Mouse (Mus musculus) T-helper 2 cell (primary cell): Measurements from ENCODE around the gene Psmd2.
"Not testable (repeated sequence)": the region's sequence is repeated elsewhere in the genome, so short reads cannot be mapped to it uniquely, and the experiment has no call there.

Experiments used
- in situ Hi-C: fragments of 300-600 bp; cut with MboI, MseI; formaldehyde crosslinking; loops from one replicate; pipeline ENCODE4 v1.15.1; 2025; ENCODE audit warnings: high pct_unique_total_duplicates

The Psmd2 gene

DNA sequence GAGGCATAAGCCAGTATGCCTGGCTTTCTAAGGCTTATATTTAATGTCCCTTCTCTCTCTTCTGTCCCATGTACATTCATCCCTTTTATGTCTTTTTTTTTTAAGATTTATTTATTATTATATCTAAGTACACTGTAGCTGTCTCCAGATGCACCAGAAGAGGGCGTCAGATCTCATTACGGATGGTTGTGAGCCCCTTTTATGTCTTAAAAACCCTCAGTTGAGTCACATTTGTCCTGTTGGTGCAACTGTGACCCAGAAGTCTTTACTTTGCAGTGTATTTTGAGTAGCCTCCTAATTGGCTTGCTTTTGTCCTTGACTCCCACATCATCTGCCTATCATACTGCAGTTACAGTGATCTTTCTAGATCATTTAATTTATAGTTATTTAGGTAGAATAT is 1.9 kb downstream of the Psmd2 start:
- in situ Hi-C loops, result no loop called here

DNA sequence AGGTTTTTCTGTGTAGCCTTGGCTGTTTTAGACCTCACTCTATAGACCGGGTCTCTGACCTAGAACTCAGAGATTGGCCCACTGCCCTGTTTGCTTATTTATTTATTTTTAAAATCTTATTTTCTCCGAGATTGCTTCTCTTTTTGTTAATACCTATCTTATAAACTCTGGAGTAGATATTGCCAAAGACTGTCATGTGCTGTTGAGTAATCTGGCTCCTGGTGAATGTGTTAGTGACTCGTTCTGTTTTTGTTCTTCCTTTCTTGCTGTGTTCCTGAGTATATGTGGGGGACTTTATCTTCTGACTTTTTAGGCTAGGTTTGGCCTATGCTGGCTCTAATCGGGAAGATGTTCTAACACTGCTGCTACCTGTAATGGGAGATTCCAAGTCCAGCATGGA is 6.2 kb downstream of the Psmd2 start:
- in situ Hi-C loops, result no loop called here

DNA sequence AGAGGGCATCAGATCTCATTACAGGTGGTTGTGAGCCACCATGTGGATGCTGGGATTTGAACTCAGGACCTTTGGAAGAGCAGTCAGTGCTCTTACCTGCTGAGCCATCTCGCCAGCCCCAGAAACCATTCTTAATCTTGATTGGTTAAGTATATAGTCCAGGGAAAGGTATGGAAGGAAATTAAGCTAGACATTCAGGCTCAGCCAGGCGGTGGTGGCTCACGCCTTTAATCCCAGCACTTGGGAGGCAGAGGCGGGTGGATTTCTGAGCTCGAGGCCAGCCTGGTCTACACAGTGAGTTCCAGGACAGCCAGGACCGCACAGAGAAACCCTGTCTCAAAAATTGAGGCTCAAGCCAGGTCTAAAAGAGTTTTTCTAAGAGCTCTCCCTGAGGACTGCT is 16.6 kb downstream of the Psmd2 start, which contains the start of gene Eif4g1:
Gene Eif4g1 (plus strand): TSS at position 301 of the 400 bp plus-strand sequence.
- in situ Hi-C loops, result not testable (repeated sequence)

DNA sequence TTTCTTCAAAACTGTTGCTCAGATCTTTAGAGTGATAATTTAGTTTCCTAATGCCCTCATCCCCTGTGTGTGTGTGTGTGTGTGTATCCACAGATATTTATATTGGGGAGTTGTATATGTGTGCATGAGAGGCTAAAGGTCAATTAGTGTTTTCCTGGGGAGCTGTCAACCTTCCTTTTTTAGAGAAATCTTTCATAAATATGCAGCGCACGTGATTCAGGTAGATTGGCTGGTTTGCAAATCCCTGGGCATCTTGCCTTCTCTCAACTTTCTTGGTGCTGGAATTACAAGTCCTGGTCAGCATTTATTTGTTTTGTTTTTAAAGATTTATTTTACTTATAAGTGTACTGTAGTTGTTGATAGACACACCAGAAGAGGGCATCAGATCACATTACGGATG is 18.8 kb downstream of the Psmd2 start:
- in situ Hi-C loops, result no loop called here

DNA sequence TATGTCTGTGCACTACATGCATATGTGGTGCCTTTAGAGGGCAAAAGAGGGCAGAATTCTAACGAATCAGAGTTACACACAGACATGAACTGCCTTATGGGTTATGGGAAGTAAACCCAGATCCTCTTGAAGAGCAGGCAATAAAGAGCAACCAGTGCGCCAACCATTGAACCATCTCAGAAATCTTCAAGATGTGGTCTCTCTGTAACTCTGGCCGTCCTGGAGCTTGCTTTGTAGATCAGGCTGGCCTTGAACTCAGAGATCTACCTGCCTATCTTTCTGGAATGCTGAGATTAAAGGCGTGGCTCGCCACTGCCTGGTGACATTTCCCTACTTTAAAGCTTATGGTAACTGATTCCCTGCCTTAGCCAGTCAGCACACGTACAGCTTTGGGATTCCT is 20.4 kb downstream of the Psmd2 start:
- in situ Hi-C loops, result no loop called here

DNA sequence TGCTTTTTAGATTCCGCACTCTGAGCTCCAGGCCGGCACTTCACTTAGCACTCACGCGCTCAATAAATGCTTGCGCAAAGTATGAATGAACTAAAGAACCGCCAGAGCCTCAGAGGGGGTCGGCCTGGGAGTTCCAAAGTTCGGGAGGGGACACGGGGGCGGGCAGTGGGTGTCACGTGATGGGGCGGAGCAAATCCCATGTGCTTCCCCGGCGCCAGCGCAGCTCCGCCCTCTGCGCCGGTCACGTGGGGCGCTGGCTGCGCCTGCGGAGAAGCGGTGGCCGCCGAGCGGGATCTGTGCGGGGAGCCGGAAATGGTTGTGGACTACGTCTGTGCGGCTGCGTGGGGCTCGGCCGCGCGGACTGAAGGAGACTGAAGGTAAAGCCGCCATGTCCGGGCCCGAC is 21.0 kb downstream of the Psmd2 start:
- in situ Hi-C loops, result no loop called here

DNA sequence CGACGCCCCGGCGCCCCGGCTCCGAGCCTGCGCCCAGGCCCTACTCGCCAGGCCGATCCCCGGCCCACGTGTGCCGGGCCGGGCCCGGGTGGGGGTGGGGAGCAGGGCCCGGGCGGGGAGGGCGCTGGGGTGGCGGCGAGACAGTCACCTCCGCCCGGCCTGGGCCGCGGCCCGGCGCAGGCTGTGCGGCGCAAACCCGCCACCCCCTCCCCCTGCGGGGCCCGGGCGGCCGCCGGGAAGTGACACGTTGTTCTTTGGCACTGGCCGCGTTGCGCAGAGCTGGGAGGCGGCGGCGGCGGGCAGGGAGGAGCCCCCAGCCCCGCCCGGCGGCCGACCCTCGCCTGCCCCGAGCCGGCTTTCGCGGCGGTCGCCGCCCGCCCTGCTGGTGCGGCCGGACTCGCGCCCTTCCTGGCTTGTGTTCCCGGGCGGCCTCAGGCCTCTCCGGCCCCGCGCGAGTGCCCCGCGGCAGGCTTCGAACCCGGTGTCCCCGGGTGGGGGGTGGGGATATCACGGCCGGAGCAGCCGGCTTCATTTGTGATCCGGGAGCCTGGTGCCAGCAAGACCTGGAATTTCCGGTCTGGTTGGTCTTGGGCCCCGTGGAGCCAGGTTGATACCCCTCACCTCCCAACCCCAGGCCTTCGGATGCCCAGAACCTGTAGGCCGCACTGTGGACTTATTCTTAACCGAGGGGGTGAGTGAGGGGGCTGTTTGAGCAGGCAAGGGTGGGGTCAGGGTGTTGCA is 21.7 kb downstream of the Psmd2 start:
- in situ Hi-C loops, result no loop called here

DNA sequence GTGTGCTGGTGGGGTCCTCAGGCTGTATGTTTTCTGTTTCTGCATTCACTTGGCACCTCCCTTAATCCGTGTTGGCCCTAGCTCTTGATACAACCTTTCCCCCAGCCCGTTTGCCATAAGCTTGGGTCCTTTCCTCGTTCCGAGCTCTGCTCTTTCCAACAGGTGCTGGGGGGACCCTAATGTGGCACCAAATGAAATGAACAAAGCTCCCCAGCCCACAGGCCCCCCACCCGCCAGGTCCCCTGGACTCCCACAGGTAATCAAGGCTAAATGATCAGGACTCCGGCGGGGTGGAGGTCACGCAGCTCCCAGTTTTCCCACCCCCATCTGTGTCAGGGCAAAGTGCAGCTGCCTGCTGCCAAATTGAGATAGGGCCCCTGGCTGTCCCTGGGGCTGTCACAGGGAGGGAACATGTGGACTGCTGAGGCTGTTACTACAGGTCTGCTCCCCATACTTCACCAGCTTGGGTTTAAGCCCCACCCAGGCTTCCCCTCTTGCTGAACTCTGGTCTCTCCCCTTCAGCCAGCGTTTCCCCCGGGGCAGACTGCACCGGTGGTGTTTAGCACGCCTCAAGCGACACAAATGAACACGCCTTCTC is 22.4 kb downstream of the Psmd2 start:
- in situ Hi-C loops, result no loop called here

DNA sequence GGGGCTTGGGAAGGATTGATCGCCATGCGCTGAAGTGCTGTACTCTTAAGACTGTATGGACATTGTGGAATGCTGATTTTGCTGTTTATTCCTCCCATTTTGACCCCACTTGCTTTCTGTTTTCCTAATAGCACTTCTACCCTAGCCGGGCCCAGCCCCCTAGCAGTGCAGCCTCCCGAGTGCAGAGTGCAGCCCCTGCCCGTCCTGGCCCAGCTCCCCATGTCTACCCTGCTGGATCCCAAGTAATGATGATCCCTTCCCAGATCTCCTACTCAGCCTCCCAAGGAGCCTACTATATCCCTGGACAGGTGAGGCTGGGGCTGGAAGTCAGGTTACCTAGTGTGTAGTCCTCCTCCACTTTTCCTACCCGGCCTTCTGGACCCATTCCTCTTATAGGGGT is 23.8 kb downstream of the Psmd2 start:
- in situ Hi-C loops, result loop anchor here (5.0 kb wide), 1 partner anchor 42 kb away; the partner anchor contains the start of genes Clcn2 and Polr2h

DNA sequence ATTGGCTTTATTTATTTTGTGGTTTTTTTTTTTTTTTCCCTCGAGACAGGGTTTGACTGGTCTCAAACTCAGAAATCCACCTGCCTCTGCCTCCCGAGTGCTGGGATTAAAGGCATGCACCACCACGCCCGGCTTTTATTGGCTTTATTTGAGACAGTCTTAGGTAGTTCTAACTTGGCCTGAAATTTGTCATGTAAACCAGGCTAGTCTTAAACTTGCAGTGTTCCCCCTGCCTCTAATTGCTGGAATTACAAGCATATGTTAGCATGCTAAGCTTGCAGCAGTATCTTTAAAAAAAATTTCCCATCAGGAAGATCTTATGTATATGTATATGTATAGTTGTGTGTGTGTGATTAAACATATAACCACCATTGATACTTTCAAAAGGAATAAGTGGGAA is 25.2 kb downstream of the Psmd2 start:
- in situ Hi-C loops, result loop anchor here (5.0 kb wide), 1 partner anchor 41 kb away; the partner anchor contains the start of genes Clcn2 and Polr2h

DNA sequence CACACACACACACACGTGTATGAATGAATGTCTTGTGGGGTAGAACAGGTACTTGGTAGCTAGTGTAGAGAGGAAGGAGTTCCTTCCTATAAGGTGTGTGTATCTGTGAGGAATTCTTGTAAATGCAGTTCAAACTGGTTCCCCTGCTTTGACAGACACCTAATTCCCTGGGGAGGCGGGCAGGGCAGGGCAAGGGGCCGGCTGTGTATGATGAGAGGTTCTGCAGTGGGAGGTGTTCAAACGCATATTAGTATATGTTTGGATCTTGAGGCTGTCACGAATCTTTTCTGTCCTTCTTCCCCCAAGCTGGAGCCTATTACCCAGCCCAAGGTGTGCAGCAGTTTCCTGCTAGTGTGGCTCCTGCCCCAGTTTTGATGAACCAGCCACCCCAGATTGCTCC is 25.9 kb downstream of the Psmd2 start:
- in situ Hi-C loops, result loop anchor here (5.0 kb wide), 1 partner anchor 40 kb away; the partner anchor contains the start of genes Clcn2 and Polr2h

DNA sequence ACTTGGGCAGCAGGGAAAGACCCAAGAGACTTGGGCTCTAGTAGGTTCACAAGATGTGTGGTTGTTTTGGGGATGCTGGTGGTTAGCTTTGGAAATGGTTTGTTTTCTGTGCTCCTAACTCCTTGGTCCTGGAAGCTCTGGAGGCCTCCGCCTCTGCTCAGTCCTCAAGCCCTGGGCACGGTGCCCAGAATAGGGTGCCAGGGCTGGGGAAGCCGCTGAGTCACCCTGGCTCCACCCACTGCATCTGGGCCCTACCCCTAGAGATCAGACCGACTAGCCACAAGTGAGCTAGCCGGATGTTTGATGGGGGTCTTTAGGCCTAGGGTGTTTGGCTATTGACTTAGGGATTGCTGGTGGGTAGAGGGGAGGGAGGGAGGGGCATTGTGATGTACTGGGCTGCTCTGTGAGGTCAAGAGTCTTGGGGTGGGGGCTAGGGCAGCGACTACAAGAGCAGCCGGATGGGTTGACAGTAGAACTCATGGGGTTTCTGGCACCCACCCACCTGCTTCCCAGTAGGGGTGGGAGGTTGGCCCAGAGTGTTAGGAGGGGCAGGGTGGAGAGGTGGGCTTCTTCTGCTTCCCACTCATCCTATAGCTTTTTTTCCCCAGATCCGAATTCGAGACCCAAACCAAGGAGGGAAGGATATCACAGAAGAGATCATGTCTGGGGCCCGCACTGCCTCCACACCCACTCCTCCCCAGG is 26.7 kb downstream of the Psmd2 start:
- in situ Hi-C loops, result loop anchor here (5.0 kb wide), 1 partner anchor 39 kb away; the partner anchor contains the start of genes Clcn2 and Polr2h

DNA sequence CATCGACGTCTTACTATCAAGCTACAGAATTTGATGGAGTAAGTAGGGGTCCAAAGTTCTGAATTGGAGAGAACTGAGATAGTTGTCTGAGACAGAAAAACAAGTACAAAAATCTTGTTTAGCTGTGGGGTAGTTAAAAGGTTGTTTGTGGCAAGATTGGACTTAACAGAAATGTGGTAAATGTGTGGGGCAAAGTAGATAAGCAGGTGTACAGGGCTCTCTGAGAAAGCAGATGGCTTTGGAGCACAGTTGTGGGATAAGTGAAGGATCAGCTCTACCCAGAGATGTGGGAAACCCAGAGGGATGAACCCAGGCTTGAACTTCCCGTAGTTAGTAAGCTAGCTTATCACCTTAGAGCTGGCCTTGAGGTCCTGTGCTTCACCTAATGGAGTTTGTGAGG is 39.3 kb downstream of the Psmd2 start:
- in situ Hi-C loops, result no loop called here

DNA sequence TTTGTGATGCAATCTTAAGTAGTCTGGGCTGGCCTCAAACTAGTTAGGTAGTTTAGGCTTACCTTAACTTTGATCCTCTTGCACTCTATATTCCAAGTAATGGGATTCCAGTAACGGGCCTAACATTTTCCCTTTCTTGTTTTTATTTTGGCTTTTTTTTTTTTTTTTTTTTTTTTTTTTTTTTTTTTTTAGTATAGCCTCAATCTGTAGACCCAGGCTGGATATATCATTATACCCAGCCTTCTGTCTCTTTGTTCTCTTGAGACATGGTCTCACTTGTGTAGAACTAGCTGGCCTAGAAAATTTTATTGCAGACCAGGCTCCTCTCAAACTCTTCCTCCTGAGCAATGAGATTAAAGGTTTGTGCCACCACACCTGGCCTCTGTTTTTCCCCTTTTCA is 40.2 kb downstream of the Psmd2 start:
- in situ Hi-C loops, result no loop called here

DNA sequence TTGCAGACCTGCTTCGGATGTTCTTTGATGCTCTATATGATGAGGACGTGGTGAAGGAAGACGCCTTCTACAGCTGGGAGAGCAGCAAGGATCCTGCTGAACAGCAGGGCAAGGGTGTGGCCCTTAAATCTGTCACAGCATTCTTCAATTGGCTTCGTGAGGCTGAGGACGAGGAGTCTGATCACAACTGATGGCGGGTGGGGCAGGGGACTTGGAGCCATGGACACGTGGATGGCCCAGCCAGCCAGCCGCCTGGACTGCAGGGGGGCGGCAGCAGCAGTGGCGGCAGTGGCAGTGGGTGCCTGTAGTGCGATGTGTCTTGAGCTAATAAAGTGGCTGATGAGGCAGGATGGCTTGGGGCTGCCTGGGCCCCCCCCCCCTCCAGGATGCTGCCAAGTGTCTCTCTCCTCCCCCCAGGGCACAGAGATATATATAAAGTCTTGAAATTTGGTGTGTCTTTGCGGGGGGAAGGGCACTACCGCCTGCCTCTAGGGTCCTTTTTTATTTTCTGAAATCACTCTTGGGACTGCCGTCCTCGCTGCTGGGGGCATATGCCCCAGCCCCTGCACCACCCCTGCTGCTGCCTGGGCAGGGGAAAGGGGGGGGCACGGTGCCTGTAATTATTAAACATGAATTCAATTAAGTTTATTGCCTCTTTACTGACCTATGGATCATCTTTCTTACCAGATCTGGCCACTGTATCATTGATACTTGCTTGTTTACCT is 41.0 kb downstream of the Psmd2 start:
- in situ Hi-C loops, result no loop called here

DNA sequence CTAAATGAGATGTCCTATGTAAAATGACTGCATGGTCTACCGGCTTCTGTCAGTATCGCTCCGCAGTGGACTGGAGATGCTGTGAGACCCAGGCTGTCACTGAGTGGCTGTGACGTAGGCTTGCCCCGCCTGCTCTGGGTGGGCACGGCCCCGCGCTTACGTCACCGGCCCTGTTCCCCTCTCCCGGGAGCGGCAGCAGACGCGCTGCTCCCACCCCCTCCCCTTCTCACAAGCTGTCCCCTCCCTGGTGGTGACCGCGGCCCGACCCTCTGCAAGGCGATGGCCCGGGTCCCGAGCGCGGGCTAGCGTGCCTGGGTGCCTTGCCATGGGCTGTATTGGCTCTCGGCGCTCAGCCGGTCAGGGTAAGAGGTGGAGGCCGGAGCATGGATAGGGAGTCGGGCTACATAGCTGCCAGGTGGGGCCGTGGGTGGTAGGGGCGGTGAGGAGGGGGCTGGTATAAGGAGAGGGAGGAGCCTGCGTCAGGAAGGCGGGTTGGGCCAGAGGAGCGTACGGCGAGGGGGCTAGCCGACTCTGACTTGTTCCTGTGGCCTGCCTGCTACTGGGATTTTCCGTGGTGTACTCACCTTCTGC is 41.8 kb downstream of the Psmd2 start, which contains the start of gene Fam131a:
Gene Fam131a (plus strand): TSS at position 131 of the 591 bp plus-strand sequence.
- in situ Hi-C loops, result no loop called here

DNA sequence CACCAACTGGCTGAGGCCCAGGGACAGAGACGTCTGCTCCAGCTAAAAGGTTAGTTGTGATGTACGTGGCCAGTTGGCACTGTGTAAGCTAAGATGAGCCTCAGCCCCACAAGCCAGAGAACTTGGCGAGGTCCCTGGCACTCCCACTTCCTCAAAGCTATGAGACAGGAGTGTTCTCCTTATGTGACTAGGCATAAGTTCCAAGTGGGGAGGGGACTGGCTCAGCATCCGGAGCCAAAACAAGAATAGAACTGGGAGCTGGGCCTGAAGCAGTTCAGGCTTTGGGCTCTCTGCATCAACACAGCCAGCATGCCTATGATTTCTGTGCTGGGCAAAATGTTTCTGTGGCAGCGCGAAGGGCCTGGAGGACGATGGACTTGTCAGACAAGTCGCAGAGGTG is 43.3 kb downstream of the Psmd2 start:
- in situ Hi-C loops, result no loop called here

DNA sequence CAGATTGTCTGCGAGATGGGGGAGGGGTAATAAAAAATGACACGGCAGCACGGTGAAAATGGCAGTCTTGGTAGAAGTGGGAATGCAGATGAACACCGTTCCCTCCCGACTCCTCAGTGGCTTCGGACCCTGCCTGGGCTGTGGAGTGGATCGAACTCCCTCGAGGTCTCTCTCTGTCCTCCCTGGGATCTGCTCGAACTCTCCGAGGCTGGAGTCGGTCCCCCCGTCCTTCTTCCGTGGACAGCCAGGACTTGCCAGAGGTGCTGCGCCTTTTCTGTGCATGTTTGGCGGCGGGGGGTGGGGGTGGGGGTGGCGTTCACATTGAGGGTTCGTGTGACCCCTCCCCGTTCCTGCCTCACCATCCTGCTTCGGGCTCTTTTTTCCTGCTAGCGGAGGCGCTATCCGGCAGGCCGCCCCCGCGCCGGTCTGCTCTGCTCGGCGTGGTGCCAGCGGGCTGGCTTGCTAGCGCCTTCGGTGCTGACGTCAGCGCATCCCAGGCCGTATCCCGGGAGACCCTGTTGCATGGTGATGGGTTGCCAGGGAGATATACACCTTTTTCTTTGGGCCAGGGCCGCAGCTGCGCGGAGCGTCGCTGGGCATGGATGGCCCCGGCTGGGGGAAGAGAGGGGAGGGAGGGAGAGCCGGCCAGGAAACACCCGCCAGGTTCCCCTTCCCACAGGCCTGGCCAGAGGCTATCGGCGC is 44.3 kb downstream of the Psmd2 start:
- in situ Hi-C loops, result no loop called here

DNA sequence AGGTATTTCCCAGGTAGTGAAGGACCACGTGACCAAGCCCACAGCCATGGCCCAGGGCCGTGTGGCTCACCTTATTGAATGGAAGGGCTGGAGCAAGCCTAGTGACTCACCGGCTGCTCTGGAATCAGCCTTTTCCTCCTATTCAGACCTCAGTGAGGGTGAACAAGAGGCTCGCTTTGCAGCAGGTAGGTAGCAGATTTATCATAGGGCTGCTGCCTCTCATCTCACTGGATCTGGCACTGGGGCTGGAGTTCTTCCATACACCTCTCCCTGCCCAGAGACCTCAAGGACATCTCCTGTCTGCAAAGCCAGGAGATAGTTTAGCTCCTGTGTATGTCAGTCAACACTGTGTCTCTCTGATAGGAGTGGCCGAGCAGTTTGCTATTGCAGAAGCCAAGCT is 47.8 kb downstream of the Psmd2 start:
- in situ Hi-C loops, result no loop called here

DNA sequence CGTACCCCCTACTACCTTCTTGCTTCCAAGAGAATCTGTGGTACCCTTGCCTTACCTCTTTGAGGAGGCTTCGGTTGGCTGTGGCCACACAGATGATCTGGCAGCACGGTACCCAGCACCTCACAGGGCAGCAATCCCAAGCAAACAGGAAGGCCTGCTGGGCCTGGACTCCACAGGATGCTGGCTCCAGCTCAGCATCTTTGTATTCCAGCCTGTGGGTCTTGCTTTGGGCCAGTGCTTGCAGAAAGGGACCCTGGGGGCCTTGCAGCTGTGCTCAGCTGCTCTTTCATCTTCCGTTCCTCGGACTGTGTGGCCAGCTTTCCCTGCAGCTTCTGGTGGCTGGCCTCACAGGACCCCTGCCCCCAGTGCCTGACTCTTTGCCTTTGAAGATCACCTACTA is 48.6 kb downstream of the Psmd2 start:
- in situ Hi-C loops, result no loop called here

DNA sequence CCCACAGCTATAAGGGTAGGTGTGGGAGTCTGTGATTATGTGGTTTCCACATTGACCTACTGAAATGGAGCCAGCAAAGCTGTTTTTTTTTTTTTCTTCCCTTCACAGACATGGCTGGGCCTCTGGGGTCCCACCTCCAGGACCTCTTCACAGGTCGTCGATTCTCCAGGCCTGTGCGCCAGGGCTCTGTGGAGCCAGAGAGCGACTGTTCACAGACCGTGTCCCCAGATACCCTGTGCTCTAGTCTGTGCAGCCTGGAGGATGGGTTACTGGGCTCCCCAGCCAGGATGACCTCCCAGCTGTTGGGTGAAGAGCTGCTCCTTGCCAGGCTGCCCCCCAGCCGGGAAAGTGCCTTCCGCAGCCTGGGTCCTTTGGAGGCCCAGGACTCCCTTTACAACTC is 49.9 kb downstream of the Psmd2 start:
- in situ Hi-C loops, result no loop called here
